Mouse (Mus musculus) heart, postnatal 36 days (tissue): ENCODE measurements around the gene Pomgnt1. TPM values are rescaled to one million over a fixed set of nuclear protein-coding genes. Genes with fewer than 3 reads are reported as not detected.
A peak's percentile ranks its signal among the peaks of the same experiment; 100 is the strongest.

Source experiments
- DNase-seq, 2 experiments: peaks; one replicate each; pipeline ENCODE4 v3.0.0; 2021 to 2022
- intact Hi-C: fragments of 180-260 bp; cut with DNase I; formaldehyde crosslinking; loops from one replicate; pipeline ENCODE4 v1.15.1; 2025
- total RNA-seq, 2 experiments: library from RNA; stranded (reverse); gene quantifications; 2 replicates each; pipeline ENCODE4 v1.2.3; 2021

Pomgnt1 gene
- total RNA-seq = 10 to 100 TPM; 63.5 to 66.3 TPM

DNA sequence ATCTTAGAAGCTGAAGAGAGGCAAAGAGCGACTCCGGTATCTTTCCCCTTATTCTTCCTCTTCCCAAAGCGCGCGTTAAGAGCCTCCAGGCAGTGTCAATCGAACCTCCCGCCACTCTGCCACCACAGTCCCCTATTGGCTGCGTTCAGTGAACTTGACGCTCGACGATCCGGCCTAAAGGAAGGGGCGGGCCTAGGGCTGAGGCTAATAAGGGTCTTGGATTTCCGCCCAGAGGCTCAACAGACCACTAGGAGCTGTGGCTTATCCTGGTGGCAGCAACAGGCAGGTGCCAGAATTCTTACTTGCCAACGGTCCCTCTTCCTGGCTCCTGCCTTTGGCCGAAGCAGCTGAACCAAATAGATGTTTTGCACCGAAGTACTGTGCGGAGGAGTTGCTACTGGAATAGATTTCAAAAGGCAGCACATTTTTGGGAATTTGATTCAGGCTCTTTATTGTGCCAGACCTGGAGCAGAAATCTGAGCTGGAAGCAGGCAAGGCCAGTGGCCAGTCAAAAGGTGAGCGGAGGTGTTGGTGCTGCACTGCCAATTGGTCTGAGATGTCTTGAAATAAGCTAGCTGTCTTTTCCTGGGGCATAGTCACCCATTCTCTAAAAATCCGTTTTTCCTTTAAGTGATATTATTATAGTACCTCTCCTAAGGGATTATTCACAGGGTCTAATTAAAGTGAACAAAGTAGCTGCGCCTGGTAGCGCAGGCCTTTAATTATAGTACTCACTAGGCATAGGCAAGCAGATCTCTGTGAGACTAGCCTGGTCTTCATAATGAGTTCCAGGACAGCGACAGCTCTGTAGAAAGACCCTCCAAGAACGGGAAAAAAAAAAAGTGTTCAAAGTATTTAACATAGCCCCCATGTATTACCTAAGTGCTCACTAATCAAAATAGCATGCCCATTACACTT, at the start of gene Pomgnt1, which contains the start of gene Rad54l:
Gene Pomgnt1, plus strand, starts transcription at position 239 of the 918 bp plus-strand sequence.
Gene Rad54l, minus strand, starts transcription at position 89 of the 918 bp plus-strand sequence.
- intact Hi-C loops = no loop called here

GRCm38 (mm10) chr4:116074145-116074675, 49.4 kb upstream of the Pomgnt1 start:
- intact Hi-C loops = loop anchor here (2.0 to 5.0 kb wide), 2 partner anchors 75 to 918 kb away; partner anchors contain the start of gene Urod
- peak in 1 of 2 experiments; percentile 15 for DNase-seq

More for the DNA sequence above, at the start of gene Pomgnt1, which contains the start of gene Rad54l:
- DNase-seq = peak; percentile 74 to 76

GRCm38 (mm10) chr4:116074861-116075620, 48.6 kb upstream of the Pomgnt1 start, which contains the start of the genes Uqcrh and Lrrc41:
Gene Uqcrh (minus strand): TSS chr4:116075071.
Gene Lrrc41 (plus strand): TSS chr4:116075269.
- peak; percentile 95 to 96 for DNase-seq
- intact Hi-C loops = loop anchor here (2.0 to 5.0 kb wide), 2 partner anchors 74 to 917 kb away; partner anchors contain the start of gene Urod

DNA sequence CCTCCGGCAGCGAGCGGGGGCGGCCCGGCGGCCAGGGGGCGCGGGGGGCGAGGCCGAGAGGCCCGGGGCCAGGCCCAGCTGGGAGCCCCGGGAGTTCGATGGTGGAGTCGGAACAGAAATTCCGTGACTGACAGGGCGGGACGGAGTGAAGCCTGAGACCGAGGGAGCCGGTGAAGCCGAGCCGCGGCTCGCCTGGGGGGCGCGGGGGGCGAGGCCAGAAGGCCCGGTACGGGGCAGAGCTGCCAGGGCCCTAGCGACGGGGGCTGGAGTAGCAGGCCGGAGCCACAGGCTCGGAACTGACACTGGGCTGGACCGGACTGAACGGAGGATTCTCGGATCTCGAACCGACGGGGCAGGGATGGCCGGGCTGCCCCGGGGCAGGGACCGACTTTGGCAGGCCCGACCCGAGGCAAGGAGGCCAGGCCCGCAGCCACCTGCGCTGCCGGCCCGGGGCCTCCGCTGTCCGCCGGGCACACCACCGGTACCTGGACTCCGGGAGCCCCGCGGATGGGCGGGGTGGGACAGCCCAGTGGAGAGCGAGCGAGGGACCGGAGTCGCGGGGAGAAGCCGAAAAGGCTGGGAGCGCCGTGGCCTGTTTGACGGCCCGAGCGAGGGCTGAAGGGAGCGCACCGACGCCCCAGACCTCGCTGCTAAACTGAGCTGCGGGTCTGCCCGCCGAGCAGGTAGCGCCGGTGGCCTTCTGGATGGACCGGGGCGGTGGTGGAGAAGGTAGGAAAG, 47.8 kb upstream of the Pomgnt1 start:
- intact Hi-C loops = loop anchor here (2.0 kb wide), 1 partner anchor 73 kb away; no protein-coding TSS in a partner anchor

GRCm38 (mm10) chr4:116076369-116077231, 47.0 kb upstream of the Pomgnt1 start:
- peak; percentile 46 to 69 for DNase-seq
- intact Hi-C loops = no loop called here

More for the DNA sequence above, 47.8 kb upstream of the Pomgnt1 start:
- peak in 1 of 2 experiments; percentile 74 for DNase-seq

GRCm38 (mm10) chr4:116077240-116078095, 46.2 kb upstream of the Pomgnt1 start:
- intact Hi-C loops = no loop called here
- DNase-seq = no peak

DNA sequence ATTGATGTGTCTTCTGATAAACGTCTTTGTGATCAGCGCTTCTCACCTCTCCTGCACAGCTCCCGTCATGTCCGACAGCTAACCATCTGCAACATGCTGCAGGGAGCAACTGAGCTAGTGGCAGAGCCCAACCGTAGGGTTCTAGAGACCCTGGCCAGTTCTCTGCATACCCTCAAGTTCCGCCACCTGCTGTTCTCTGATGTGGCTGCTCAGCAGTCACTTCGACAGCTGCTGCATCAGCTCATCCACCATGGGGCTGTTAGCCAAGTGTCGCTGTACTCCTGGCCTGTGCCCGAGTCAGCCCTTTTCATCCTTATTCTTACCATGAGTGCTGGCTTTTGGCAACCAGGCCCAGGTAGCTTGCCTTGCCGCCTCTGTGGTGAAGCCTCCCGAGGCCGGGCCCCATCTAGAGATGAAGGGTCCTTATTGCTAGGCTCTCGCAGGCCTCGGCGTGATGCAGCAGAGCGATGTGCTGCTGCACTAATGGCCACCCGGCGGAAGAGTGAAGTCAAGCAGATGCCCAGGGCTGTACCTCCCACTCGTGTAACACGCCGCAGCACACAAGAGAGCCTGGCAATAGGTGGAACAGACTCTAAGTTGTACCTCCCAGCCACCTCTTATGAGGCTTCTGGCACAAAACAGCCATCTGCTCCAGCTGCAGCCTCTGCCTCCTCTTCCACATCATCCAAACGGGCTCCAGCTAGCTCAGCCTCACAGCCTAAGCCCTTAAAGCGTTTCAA, 35.0 kb upstream of the Pomgnt1 start:
- DNase-seq = no peak

DNA sequence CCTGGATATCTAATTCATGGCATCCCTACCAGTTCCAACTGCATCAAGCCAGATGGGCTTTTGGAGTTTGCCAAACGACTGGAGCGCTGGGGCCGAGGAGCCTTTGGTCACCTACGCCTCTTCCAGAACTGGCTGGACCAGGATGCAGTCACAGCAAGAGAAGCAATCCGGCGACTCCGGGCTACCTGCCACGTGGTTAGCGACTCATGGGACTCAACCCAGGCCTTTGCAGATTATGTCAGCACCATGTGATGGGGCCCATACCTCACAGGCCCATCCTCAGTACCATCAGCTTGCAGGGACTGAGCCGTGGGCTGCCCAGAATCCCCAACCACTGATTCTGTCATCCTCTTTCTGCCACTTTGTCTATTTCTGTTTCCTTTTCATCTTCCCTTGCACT, 27.3 kb upstream of the Pomgnt1 start:
- intact Hi-C loops = no loop called here
- no peak for DNase-seq

More for the DNA sequence above, 35.0 kb upstream of the Pomgnt1 start:
- intact Hi-C loops = no loop called here

- intact Hi-C loops = no loop called here
- no peak for DNase-seq
Observed at GRCm38 (mm10) chr4:116097211-116097610, 26.4 kb upstream of the Pomgnt1 start.

DNA sequence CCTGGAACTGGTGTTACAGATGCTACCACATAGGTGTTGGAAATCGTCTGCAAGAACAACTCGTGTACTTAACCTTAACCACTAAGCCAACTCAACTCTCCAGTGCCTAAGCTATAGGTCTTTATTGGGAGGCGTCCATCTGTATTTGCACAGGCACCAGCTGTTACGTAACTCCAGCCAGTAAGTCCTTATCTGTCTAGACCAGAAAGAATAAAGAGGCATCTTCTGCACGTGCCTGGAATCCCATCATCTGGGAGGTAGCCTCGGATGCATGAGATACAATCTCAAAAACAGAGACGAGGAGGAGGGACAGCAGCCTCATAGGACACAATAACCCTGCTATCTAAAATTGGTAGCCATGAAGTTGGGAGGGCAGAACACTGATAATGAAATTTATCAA, 22.7 kb upstream of the Pomgnt1 start:
- intact Hi-C loops = no loop called here
- DNase-seq = no peak

DNA sequence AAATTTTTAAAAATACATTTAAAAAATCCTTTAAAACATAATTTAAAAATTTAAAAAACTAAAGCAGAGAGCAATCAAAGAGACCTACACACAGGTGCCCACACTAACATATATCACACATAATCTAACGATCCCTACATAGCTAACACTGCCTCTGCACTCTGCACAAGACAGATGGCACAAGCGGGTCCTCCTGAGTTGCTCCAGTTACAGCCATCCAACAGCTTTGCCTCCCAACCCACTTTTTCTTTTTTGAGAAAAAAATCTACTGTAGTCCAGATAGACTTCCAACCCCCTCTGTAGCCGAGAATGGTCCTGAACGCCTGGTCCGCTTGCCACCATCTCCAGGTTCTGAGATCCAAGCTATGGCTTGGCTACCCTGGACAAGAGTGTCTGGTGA, 18.4 kb upstream of the Pomgnt1 start:
- intact Hi-C loops = no loop called here
- no peak for DNase-seq

- intact Hi-C loops = no loop called here
- no peak for DNase-seq
Observed at GRCm38 (mm10) chr4:116110695-116111094, 12.9 kb upstream of the Pomgnt1 start.

- intact Hi-C loops = no loop called here
Observed at GRCm38 (mm10) chr4:116111486-116111885, 12.2 kb upstream of the Pomgnt1 start.

DNA sequence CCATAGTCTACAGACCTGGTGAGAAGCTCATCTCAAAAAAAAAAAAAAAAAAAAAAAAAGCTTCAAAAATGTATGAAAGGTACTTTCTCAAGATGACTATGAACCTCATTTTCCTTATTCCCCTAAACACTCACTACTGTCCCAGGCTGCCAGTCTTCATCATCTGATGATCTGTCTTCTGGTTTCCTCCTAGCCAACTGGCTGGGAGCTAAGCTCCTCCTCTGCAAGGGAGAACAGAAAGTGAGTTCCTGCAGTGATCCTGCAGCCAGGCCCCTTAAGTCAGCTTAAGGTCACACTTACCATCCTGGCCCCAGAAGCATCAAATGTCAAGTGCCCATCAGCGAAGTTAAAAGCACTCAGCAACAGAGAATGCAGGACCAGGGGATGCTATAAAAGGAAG, 878 bp upstream of the Pomgnt1 start:
- intact Hi-C loops = no loop called here
- DNase-seq = no peak

More at GRCm38 (mm10) chr4:116111486-116111885, 12.2 kb upstream of the Pomgnt1 start:
- no peak for DNase-seq

DNA sequence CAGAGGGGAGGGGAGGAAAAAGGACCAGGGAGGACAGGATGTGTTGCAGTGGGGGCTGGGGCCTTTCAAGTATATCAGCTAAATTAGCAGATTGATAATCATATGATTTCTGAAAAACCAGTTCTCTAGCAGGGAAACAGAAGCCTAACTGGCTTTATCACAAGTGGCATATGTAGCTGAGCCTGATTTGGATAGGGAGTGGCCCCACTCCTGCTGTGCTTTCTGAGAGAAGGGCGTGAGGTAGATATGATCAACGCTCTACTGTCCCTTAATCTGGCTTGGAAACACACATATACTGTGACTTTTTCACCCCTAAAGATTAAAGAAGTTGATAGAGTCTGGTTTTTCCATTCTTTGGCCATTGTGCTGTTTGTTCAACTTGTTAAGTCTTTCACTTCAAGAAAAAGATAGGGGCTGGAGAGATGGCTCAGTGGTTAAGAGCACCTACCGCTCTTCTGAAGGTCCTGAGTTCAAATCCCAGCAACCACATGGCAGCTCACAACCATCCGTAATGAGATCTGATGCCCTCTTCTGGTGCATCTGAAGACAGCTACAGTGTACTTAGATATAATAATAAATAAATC, 2.3 kb downstream of the Pomgnt1 start:
- intact Hi-C loops = no loop called here

GRCm38 (mm10) chr4:116127956-116128355, 4.3 kb downstream of the Pomgnt1 start:
- intact Hi-C loops = no loop called here

More for the DNA sequence above, 2.3 kb downstream of the Pomgnt1 start:
- no peak for DNase-seq

GRCm38 (mm10) chr4:116133126-116133525, 9.5 kb downstream of the Pomgnt1 start:
- no peak for DNase-seq
- intact Hi-C loops = no loop called here

More at GRCm38 (mm10) chr4:116127956-116128355, 4.3 kb downstream of the Pomgnt1 start:
- no peak for DNase-seq
